Mouse (Mus musculus) erythroblast, adult 5-6 weeks (primary cell): ENCODE data around the gene 1600015I10Rik. TPM values are rescaled to one million over a fixed set of nuclear protein-coding genes. Genes with fewer than 3 reads are reported as not detected.
"Not testable (repeated sequence)": the region's sequence is repeated elsewhere in the genome, so short reads cannot be mapped to it uniquely, and the experiment has no call there.

Experiments used
- ATAC-seq: replicated peaks from 2 replicates; pipeline ENCODE4 v1.8.0; 2016; ENCODE audit warnings: moderate number of reproducible peaks, mild to moderate bottlenecking, moderate TSS enrichment, inconsistent platforms; ENCODE audit not compliant: poor library complexity, low FRiP score, severe bottlenecking
- total RNA-seq, 2 experiments: library from RNA; stranded (forward) in 1 of 2; stranded (reverse) in 1 of 2; fragments of 150-400 nt in 1 of 2; fragments of 200-764, 138-1000 nt in 1 of 2; gene quantifications; 2 replicates each; pipeline versions ENCODE4 v1.2.3 to v1.2.4; 2015 to 2017; ENCODE audit warnings: low replicate concordance in 2 of 2

Gene 1600015I10Rik
- total RNA-seq, 2 experiments from 2014 or later: not detected

- ATAC-seq: not testable (repeated sequence)
Observed at GRCm38 (mm10) chr6:48959151-48959550, 29.5 kb downstream of the 1600015I10Rik start.

- ATAC-seq: not testable (repeated sequence)
Observed at GRCm38 (mm10) chr6:48966696-48967095, 37.0 kb downstream of the 1600015I10Rik start.

- ATAC-seq: no peak
Observed at GRCm38 (mm10) chr6:48967868-48968267, 38.2 kb downstream of the 1600015I10Rik start.

- ATAC-seq: no peak
Observed at GRCm38 (mm10) chr6:48974663-48975062, 45.0 kb downstream of the 1600015I10Rik start, which contains the start of gene Doxl2. Doxl2 (plus strand) TSS chr6:48974963.

GRCm38 (mm10) chr6:48979616-48980015 is 49.9 kb downstream of the 1600015I10Rik start:
- no peak for ATAC-seq

- no peak for ATAC-seq
Observed at GRCm38 (mm10) chr6:48982305-48982704, 52.6 kb downstream of the 1600015I10Rik start.

Other genes with a start within 250 kb of the 1600015I10Rik start
- gene Gimap4, start 245.3 kb upstream of the 1600015I10Rik start, total RNA-seq (2015; ENCODE audit: low replicate concordance): 2.7 and 3.3 TPM in 2 replicates
- 4.5 and 5.2 TPM in 2 replicates for gene Gimap4, start 245.3 kb upstream of the 1600015I10Rik start, total RNA-seq (2017; ENCODE audit: low replicate concordance)
- gene Gimap6, start 221.7 kb upstream of the 1600015I10Rik start, total RNA-seq (2015; ENCODE audit: low replicate concordance): 0.58 and 6.5 TPM in 2 replicates
- gene Gimap6, start 221.7 kb upstream of the 1600015I10Rik start, total RNA-seq (2017; ENCODE audit: low replicate concordance): 4.2 and 7.2 TPM in 2 replicates
- not detected in 2 replicates for gene Gm28053, start 211.3 kb upstream of the 1600015I10Rik start, total RNA-seq (2015; ENCODE audit: low replicate concordance)
- 1.8 TPM in 1 of 2 replicates, not detected in the other for gene Gm28053, start 211.3 kb upstream of the 1600015I10Rik start, total RNA-seq (2017; ENCODE audit: low replicate concordance)
- not detected in 2 replicates for gene Gimap7, start 211.3 kb upstream of the 1600015I10Rik start, total RNA-seq (2015; ENCODE audit: low replicate concordance)
- 2.6 TPM in 1 of 2 replicates, not detected in the other for gene Gimap7, start 211.3 kb upstream of the 1600015I10Rik start, total RNA-seq (2017; ENCODE audit: low replicate concordance)
- gene Gimap1, start 190.8 kb upstream of the 1600015I10Rik start, total RNA-seq (2015; ENCODE audit: low replicate concordance): 5.0 TPM in 1 of 2 replicates, not detected in the other
- gene Gimap1, start 190.8 kb upstream of the 1600015I10Rik start, total RNA-seq (2017; ENCODE audit: low replicate concordance): 0.17 and 1.1 TPM in 2 replicates
- gene Gimap5, start 183.7 kb upstream of the 1600015I10Rik start, total RNA-seq (2015; ENCODE audit: low replicate concordance): 4.4 TPM in 1 of 2 replicates, not detected in the other
- gene Gimap5, start 183.7 kb upstream of the 1600015I10Rik start, total RNA-seq (2017; ENCODE audit: low replicate concordance): 2.6 and 6.8 TPM in 2 replicates
- 2.1 TPM in 1 of 2 replicates, not detected in the other for gene Gimap3, start 159.0 kb upstream of the 1600015I10Rik start, total RNA-seq (2015; ENCODE audit: low replicate concordance)
- gene Gimap3, start 159.0 kb upstream of the 1600015I10Rik start, total RNA-seq (2017; ENCODE audit: low replicate concordance): 1.1 and 2.0 TPM in 2 replicates
- 10.4 and 12.7 TPM in 2 replicates for gene Tmem176a, start 89.0 kb upstream of the 1600015I10Rik start, total RNA-seq (2015; ENCODE audit: low replicate concordance)
- gene Tmem176a, start 89.0 kb upstream of the 1600015I10Rik start, total RNA-seq (2017; ENCODE audit: low replicate concordance): 1.4 and 3.2 TPM in 2 replicates
- gene Tmem176b, start 88.4 kb upstream of the 1600015I10Rik start, total RNA-seq (2015; ENCODE audit: low replicate concordance): 11.5 and 22.5 TPM in 2 replicates
- 5.7 and 25.1 TPM in 2 replicates for gene Tmem176b, start 88.4 kb upstream of the 1600015I10Rik start, total RNA-seq (2017; ENCODE audit: low replicate concordance)
- not detected in 2 replicates for gene Aoc1, start 57.0 kb upstream of the 1600015I10Rik start, total RNA-seq (2015; ENCODE audit: low replicate concordance)
- not detected in 2 replicates for gene Aoc1, start 57.0 kb upstream of the 1600015I10Rik start, total RNA-seq (2017; ENCODE audit: low replicate concordance)
- not detected in 2 replicates for gene Doxl2, start 45.1 kb downstream of the 1600015I10Rik start, total RNA-seq (2015; ENCODE audit: low replicate concordance)
- not detected in 2 replicates for gene Doxl2, start 45.1 kb downstream of the 1600015I10Rik start, total RNA-seq (2017; ENCODE audit: low replicate concordance)
- not detected in 2 replicates for gene Svs1, start 57.0 kb downstream of the 1600015I10Rik start, total RNA-seq (2015; ENCODE audit: low replicate concordance)
- gene Svs1, start 57.0 kb downstream of the 1600015I10Rik start, total RNA-seq (2017; ENCODE audit: low replicate concordance): not detected in 2 replicates
- not detected in 2 replicates for gene Gpnmb, start 106.7 kb downstream of the 1600015I10Rik start, total RNA-seq (2015; ENCODE audit: low replicate concordance)
- 0.70 TPM in 1 of 2 replicates, not detected in the other for gene Gpnmb, start 106.7 kb downstream of the 1600015I10Rik start, total RNA-seq (2017; ENCODE audit: low replicate concordance)
- 4.8 and 14.2 TPM in 2 replicates for gene Malsu1, start 143.9 kb downstream of the 1600015I10Rik start, total RNA-seq (2015; ENCODE audit: low replicate concordance)
- gene Malsu1, start 143.9 kb downstream of the 1600015I10Rik start, total RNA-seq (2017; ENCODE audit: low replicate concordance): 0.77 and 2.2 TPM in 2 replicates